Mouse (Mus musculus) central nervous system, embryonic 14 days (tissue): Measurements from ENCODE around the gene Inpp5a. TPM values are rescaled to one million over a fixed set of nuclear protein-coding genes. Genes with fewer than 3 reads are reported as not detected.

Experiments used
- polyA plus RNA-seq: library from polyadenylated mRNA; depleted of rRNA; stranded (reverse); fragments of >200 nt; gene quantifications from 2 replicates; pipeline ENCODE4 v1.2.3, GENCODE M21; 2012; rRNA removed

Gene Inpp5a
- polyA plus RNA-seq: 11.0 and 14.0 TPM in 2 replicates

GRCm38 (mm10) chr7:139388670-139389212, at the start of gene Inpp5a:
Gene Inpp5a, plus strand, starts transcription at chr7:139389109.

GRCm38 (mm10) chr7:139582595-139582994, 193.7 kb downstream of the Inpp5a start, which contains the start of gene Nkx6-2:
Gene Nkx6-2, minus strand, starts transcription at chr7:139582797.

Other genes starting within 250 kb of the Inpp5a start
- 8.4 and 9.0 TPM in 2 replicates for gene Lrrc27, start 176.1 kb upstream of the Inpp5a start, polyA plus RNA-seq
- gene Stk32c, start 175.8 kb upstream of the Inpp5a start, polyA plus RNA-seq: 23.0 and 23.8 TPM in 2 replicates
- 3.5 and 4.2 TPM in 2 replicates for gene Pwwp2b, start 140.6 kb upstream of the Inpp5a start, polyA plus RNA-seq
- gene Nkx6-2, start 193.7 kb downstream of the Inpp5a start, polyA plus RNA-seq: 5.5 and 7.2 TPM in 2 replicates